Mouse (Mus musculus) lung, adult 10 weeks (tissue): Measurements from ENCODE around the gene Rcc1l. TPM values are rescaled to one million over a fixed set of nuclear protein-coding genes. Genes with fewer than 3 reads are reported as not detected.

Experiments used
- polyA plus RNA-seq: library from polyadenylated mRNA; stranded (reverse); fragments of 350-450 nt; fragmentation: Illumina TruSeq; extraction: RNeasy Lipid Tissue Mini Kit (QIAGEN cat#74804); gene quantifications from one replicate; pipeline ENCODE4 v1.2.3, GENCODE M21; 2014; ENCODE audit warnings: low read depth, low replicate concordance; ENCODE audit not compliant: insufficient read depth

Gene Rcc1l
- polyA plus RNA-seq, result 10.4 TPM

DNA sequence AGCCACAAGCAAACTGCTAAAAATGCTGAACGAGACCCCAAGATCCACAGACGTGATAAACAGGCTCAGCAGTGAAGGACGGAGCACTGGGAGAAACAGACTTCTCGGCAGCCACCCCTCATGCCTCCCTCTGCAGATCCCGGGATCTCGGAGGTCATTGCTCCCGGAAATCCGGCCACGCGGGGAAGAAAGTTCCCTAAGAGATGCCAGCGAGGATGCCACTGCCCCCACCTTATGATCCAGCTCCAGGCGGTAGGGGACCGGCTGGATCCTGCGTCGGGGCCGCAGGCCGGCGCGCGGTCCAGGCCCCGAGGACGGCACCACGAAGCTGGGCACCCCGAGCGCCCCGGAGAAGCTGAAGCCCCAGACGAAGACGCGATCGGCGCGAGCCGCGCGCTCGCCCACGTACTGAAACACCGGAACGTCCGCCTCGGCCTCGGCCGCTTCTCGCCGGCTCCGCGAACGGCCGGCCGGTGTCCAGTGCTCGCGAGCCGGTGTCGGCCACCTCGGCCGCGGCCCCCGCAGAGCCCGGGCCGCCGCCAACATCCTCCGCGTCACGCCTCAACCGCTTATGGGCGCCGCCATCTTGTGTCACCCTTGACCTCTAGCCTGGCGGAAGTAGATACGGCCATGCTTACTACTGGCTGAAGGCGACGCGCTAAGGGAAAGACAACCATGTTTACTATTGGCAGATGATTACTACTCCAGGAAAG is at the start of gene Rcc1l:
TSS of gene Rcc1l (minus strand) at position 606 of the 713 bp plus-strand sequence.

DNA sequence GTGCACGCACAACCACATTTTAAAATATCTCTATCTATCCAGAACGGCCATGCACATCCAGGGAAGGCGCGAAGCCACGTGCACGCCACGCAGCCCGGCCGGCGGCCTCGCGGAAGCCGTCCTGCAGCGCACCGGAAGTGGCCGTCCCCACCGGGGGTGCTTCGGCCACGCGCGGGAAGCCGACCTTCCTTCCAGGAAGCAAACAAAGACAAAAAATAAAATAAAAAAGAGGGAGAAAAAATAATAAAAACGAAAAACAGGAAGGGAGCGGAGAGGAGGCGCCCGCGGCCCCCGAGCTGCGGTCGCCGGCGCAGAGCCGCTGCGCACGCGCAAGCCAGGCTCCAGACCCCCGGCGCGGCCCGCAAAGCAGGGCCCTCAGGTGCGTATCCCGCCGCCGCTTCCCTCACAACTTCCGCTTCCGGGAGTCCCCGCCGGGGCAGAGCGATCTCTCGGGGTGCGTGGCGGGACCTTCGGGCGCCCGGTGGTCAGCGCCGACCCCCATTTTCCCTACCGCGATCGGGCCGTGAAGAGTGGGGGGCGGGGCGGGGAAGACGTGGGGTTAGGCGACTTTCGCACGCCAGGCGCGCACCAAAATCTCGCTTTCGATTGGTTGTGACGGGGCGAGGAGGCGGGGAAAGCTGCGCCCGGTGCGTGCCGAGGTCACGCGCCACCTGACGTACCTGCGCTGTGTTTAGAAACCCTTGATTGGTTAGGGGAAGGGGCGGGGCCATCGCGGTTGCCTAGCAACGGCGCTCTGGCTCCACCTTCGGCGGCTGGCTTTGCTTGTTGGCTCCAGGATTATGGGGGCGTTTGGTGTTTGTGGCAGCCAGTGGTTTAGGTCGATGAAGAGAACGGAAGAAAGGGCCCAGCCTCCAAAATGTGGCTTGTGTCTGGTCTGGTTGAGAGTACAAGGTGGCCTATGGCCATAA is 7.6 kb upstream of the Rcc1l start, which contains the start of gene Gtf2ird2:
TSS of gene Gtf2ird2 (plus strand) at position 140 of the 929 bp plus-strand sequence.

DNA sequence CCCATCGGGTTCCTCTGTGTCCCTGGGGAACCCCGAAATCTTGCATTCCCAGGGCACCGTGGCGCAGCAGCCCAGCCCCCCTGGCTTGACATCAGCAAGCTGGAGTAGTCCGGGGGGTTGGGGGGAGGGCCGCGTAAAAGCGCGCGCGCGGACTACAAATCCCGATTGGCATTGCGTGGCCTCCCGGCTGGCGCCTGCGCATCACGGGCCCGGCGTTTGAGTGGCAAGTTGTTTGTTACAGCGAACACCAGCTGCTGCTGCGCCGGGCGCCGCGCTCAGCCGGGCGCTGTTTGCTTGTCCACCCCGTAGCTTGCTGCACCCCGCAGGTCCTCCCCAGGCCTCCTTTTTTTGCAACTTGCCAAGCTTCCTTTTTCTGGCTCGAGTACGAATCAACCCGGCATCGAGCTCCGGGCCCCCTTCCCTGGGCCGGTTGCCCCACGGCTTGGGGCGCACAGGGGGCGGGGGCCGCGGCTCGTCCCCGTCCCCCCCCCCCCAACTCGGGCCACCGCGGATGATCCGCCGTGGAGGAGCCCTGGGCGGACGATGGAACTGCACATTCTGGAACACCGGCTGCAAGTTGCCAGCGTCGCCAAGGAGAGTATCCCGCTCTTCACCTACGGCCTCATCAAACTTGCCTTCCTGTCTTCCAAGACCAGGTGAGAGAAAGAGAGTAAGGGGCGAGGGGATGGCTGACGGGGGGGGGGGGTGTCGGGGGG is 76.9 kb downstream of the Rcc1l start, which contains the start of gene Castor2:
TSS of gene Castor2 (plus strand) at position 216 of the 716 bp plus-strand sequence.

Other genes starting within 250 kb of the Rcc1l start
- 6.3 TPM for gene Castor2, start 77.1 kb downstream of the Rcc1l start, polyA plus RNA-seq
- 2.2 TPM for gene Gtf2ird2, start 7.2 kb upstream of the Rcc1l start, polyA plus RNA-seq
- gene Ncf1, start 52.9 kb upstream of the Rcc1l start, polyA plus RNA-seq, result 18.6 TPM
- 48.3 TPM for gene Gtf2i, start 138.0 kb upstream of the Rcc1l start, polyA plus RNA-seq